Mouse (Mus musculus) stomach, embryonic 16.5 days (tissue): ENCODE results near the gene Fkbp15. TPM values are rescaled to one million over a fixed set of nuclear protein-coding genes. Genes with fewer than 3 reads are reported as not detected.
A peak's percentile ranks its signal among the peaks of the same experiment; 100 is the strongest.

Experiments
- ATAC-seq: fragments of 200-750 bp; cut with Nextera tagmentation; 2 replicates; pipeline ENCODE4 v1.8.0; 2017; ENCODE audit warnings: moderate number of reproducible peaks, moderate TSS enrichment; ENCODE audit not compliant: insufficient read depth, low FRiP score
- H3K27ac ChIP-seq: fragments of 300-500 bp; sonication (generic); 2 replicates; pipeline ENCODE4 v1.5.1; 2014; ENCODE audit warnings: low read length
- H3K27me3 ChIP-seq: fragments of 300-500 bp; sonication (generic); 2 replicates; pipeline ENCODE4 v1.6.1; 2014; ENCODE audit warnings: low read length, control low read depth, mixed read lengths; ENCODE audit not compliant: control insufficient read depth, insufficient read depth
- H3K36me3 ChIP-seq: fragments of 300-500 bp; sonication (generic); 2 replicates; pipeline ENCODE4 v1.6.1; 2014; ENCODE audit warnings: low read length; ENCODE audit not compliant: control insufficient read depth, insufficient read depth
- H3K4me1 ChIP-seq: fragments of 300-500 bp; sonication (generic); 2 replicates; pipeline ENCODE4 v1.6.1; 2014; ENCODE audit warnings: low read length, control low read depth, mixed read lengths; ENCODE audit not compliant: control insufficient read depth, insufficient read depth
- H3K4me2 ChIP-seq: fragments of 300-500 bp; sonication (generic); 2 replicates; pipeline ENCODE4 v1.6.1; 2014; ENCODE audit warnings: low read depth, low read length, mixed read lengths
- H3K4me3 ChIP-seq: fragments of 300-500 bp; sonication (generic); replicated peaks from 2 replicates; pipeline ENCODE4 v1.5.1; 2014; ENCODE audit warnings: mild to moderate bottlenecking, low read length
- H3K9ac ChIP-seq: fragments of 300-500 bp; sonication (generic); 2 replicates; pipeline ENCODE4 v1.6.1; 2014; ENCODE audit warnings: low read length
- H3K9me3 ChIP-seq: fragments of 300-500 bp; sonication (generic); replicated peaks from 2 replicates; pipeline ENCODE4 v1.6.1; 2016; ENCODE audit warnings: low read length, control low read depth; ENCODE audit not compliant: control insufficient read depth
- WGBS: fragments of 180-500 bp; shearing (Covaris S2); extraction: QIAGEN DNeasy Blood & Tissue Kit; methylation state at CpG from one replicate; pipeline ENCODE4 v1.1.7; 2014; 5-methylcytosine and 5-hydroxymethylcytosine counted together
- polyA plus RNA-seq: library from polyadenylated mRNA; unstranded; fragments of >200 nt; fragmentation: Nextera tagmentation; extraction: Ambion mirVana; gene quantifications from 2 replicates; pipeline ENCODE4 v1.2.1, GENCODE M21; 2015

Gene Fkbp15
- polyA plus RNA-seq = 29.8 and 30.2 TPM in 2 replicates

- peak; percentile 100 for ATAC-seq
These were observed at the start of gene Fkbp15, which contains the start of gene Slc31a1 for GRCm38 (mm10) chr4:62360088-62360804. Fkbp15 (minus strand) TSS chr4:62360548. Slc31a1 (plus strand) TSS chr4:62360727.

DNA sequence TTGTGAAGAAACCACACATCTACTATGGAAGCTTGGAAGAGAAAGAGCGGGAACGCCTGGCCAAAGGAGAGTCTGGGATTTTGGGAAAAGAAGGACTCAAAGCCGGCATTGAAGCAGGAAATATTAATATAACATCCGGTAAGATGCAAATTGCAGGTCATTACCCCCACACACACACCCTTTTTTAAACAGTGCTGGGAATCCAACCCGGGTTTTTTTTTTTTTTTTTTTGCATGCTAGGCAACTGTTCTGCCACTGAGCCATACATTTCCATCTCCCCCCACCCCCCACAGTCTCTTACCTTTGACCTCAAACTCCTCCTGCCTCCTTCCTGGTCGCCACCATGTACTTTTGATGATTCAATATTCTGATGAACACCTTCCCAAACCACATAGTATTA is 49.3 kb upstream of the Fkbp15 start:
- peak overlapping the region; percentile 88 for H3K4me2 ChIP-seq
- no peaks in the 10 kb centered on the region for H3K27me3 ChIP-seq
- peaks cover 11% of the 10 kb centered on the region for H3K4me1 ChIP-seq
- WGBS = 19% methylated on average over 6 of the region's 6 CpGs
- H3K9ac ChIP-seq = peak overlapping the region; percentile 88
- no peaks in the 10 kb centered on the region for H3K9me3 ChIP-seq
- H3K27ac ChIP-seq = peak overlapping the region; percentile 87; the same call in 1 of the 2 replicates
- H3K36me3 ChIP-seq = peaks cover 9% of the 10 kb centered on the region
- H3K4me3 ChIP-seq = peak overlapping the region; percentile 80
- no peak for ATAC-seq

More at GRCm38 (mm10) chr4:62360088-62360804, at the start of gene Fkbp15, which contains the start of gene Slc31a1:
- WGBS = under 1% methylated on average over 51 of the region's 51 CpGs
- Histone ChIP-seq H3K27ac (peak within 1 kb of the TSS; percentile 75), H3K9me3 (no peaks in the 10 kb centered on the region), H3K9ac (peak within 1 kb of the TSS; percentile 85), H3K4me1 (peaks cover 13% of the 10 kb centered on the region), H3K4me3 (peak within 1 kb of the TSS; percentile 83), H3K27me3 (no peaks in the 10 kb centered on the region), H3K4me2 (peak within 1 kb of the TSS; percentile 67), H3K36me3 (no peaks in the 10 kb centered on the region)

GRCm38 (mm10) chr4:62408601-62409282 is 48.4 kb upstream of the Fkbp15 start, which contains the start of the genes Cdc26 and Prpf4:
Cdc26 (minus strand) TSS chr4:62408642.
Prpf4 (plus strand) TSS chr4:62408797.
- peak; percentile 99 for ATAC-seq
- under 1% methylated on average over 39 of the region's 39 CpGs for WGBS

DNA sequence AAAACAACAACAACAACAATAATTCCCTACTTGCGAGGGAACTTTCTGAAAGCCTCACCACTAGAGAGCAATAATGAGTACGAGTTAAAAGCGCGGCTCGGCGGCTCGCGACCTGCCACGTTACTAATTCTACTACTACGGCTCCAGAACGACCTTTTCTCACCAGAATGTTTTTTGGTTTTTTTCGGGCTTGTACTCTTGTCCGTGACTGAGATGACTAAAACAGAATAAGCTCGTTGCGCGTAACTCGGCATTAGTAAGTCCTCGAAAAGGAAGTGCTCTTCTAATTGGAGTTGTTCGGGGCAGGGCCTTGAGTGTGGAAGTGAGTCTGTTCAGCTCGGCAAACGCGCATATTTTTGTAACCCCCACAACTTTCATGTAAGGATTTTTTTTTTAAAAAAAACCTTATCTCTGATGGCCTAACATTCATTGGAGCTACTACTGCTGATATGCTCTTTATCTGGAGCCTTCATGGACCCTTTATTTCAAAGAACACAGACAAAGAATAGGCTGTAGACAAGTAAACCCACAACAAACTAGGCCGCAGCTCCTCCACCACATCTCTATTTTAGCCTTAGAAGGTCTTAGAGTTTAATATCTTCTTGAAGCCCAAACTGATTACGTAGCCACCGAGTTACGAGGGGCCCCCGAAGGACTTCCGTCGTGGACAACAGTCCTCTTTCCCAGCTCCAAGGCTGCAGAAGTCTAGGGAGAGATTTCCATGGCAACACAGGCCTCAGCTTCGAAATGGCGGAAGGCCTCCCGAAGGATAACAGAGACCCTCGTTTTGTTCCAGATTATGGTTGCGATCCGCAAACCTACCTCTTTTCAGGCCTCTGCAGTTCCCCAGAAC is 47.6 kb upstream of the Fkbp15 start:
- Histone ChIP-seq H3K27me3 (no peaks in the 10 kb centered on the region), H3K9ac (peak overlapping the region; percentile 86), H3K9me3 (no peaks in the 10 kb centered on the region), H3K4me1 (peaks cover 11% of the 10 kb centered on the region), H3K27ac (peak overlapping the region; percentile 85), H3K4me3 (peak overlapping the region; percentile 80), H3K36me3 (peaks cover 9% of the 10 kb centered on the region; the same call in 1 of the 2 replicates), H3K4me2 (peak overlapping the region; percentile 60)
- ATAC-seq = peak; percentile 56
- under 1% methylated on average over 35 of the region's 35 CpGs for WGBS

More at GRCm38 (mm10) chr4:62408601-62409282, 48.4 kb upstream of the Fkbp15 start, which contains the start of the genes Cdc26 and Prpf4:
- Histone ChIP-seq H3K27ac (peak within 1 kb of the TSS; percentile 87), H3K27me3 (no peaks in the 10 kb centered on the region), H3K4me1 (peaks cover 11% of the 10 kb centered on the region), H3K4me2 (peak within 1 kb of the TSS; percentile 88), H3K36me3 (peaks cover 9% of the 10 kb centered on the region; the same call in 1 of the 2 replicates), H3K4me3 (peak within 1 kb of the TSS; percentile 80), H3K9me3 (no peaks in the 10 kb centered on the region), H3K9ac (peak within 1 kb of the TSS; percentile 88)

GRCm38 (mm10) chr4:62406133-62406532 is 45.8 kb upstream of the Fkbp15 start:
- H3K27ac ChIP-seq = no peak overlapping the region
- H3K4me2 ChIP-seq = no peak overlapping the region
- no peak overlapping the region for H3K4me3 ChIP-seq
- H3K9ac ChIP-seq = no peak overlapping the region
- 0 out of 2 replicates have a peak, but pooled peaks cover 1% of the 10 kb centered on the region for H3K36me3 ChIP-seq
- WGBS = 80% methylated on average over 4 of the region's 4 CpGs
- H3K27me3 ChIP-seq = no peaks in the 10 kb centered on the region
- no peaks in the 10 kb centered on the region for H3K9me3 ChIP-seq
- no peak for ATAC-seq
- H3K4me1 ChIP-seq = peaks cover 11% of the 10 kb centered on the region

- 88% methylated on average over 3 of the region's 3 CpGs for WGBS
- peaks cover 29% of the 10 kb centered on the region for H3K36me3 ChIP-seq
- H3K4me1 ChIP-seq = no peaks in the 10 kb centered on the region; the same call in 1 of the 2 replicates
- no peaks in the 10 kb centered on the region for H3K9me3 ChIP-seq
- H3K9ac ChIP-seq = no peak overlapping the region
- no peak overlapping the region for H3K4me3 ChIP-seq
- ATAC-seq = no peak
- H3K4me2 ChIP-seq = no peak overlapping the region
- no peak overlapping the region for H3K27ac ChIP-seq
- no peaks in the 10 kb centered on the region for H3K27me3 ChIP-seq
These were observed 38.6 kb upstream of the Fkbp15 start for GRCm38 (mm10) chr4:62398956-62399355.

- no peaks in the 10 kb centered on the region for H3K9me3 ChIP-seq
- H3K9ac ChIP-seq = no peak overlapping the region
- no peak for ATAC-seq
- H3K4me1 ChIP-seq = no peaks in the 10 kb centered on the region
- no peak overlapping the region for H3K27ac ChIP-seq
- 77% methylated on average over 4 of the region's 4 CpGs for WGBS
- H3K4me3 ChIP-seq = no peak overlapping the region
- H3K27me3 ChIP-seq = no peaks in the 10 kb centered on the region
- no peak overlapping the region for H3K4me2 ChIP-seq
- peaks cover 29% of the 10 kb centered on the region for H3K36me3 ChIP-seq
These were observed 37.4 kb upstream of the Fkbp15 start for GRCm38 (mm10) chr4:62397616-62398365.

GRCm38 (mm10) chr4:62395806-62396205 is 35.5 kb upstream of the Fkbp15 start:
- Histone ChIP-seq H3K9me3 (no peaks in the 10 kb centered on the region), H3K4me3 (no peak overlapping the region), H3K9ac (no peak overlapping the region), H3K36me3 (peaks cover 25% of the 10 kb centered on the region), H3K27me3 (no peaks in the 10 kb centered on the region), H3K4me1 (no peaks in the 10 kb centered on the region), H3K4me2 (no peak overlapping the region), H3K27ac (no peak overlapping the region)
- ATAC-seq = no peak
- 81% methylated on average over 1 of the region's 1 CpGs for WGBS
